Mouse (Mus musculus): Measurements from ENCODE around the gene Caprin2. TPM values are rescaled to one million over a fixed set of nuclear protein-coding genes. Genes with fewer than 3 reads are reported as not detected.
"Not testable (repeated sequence)": the region's sequence is repeated elsewhere in the genome, so short reads cannot be mapped to it uniquely, and the experiment has no call there.

Caprin2 gene
- polyA plus RNA-seq, 1 experiment from 2014 or later: 13.9 TPM

- H3K9ac ChIP-seq (replicated peaks; ENCODE audit: low read length): no peak overlapping the region
- DNase-seq (ENCODE audit: low spot score) (no peak), ATAC-seq (replicated peaks; ENCODE audit: insufficient number of reproducible peaks, low FRiP score, low TSS enrichment, low read depth) (no peak)
- H3K9me3 ChIP-seq (replicated peaks; ENCODE audit: control insufficient read depth, low read length): no peaks in the 10 kb centered on the region
- H3K27ac ChIP-seq (replicated peaks; ENCODE audit: low read depth, low read length): no peak overlapping the region
- WGBS: 69% methylated on average over 3 of the region's 3 CpGs
- H3K4me2 ChIP-seq (ENCODE audit: low read depth, low read length): no peak overlapping the region
- peaks cover 9% of the 10 kb centered on the region for H3K36me3 ChIP-seq (replicated peaks; ENCODE audit: control insufficient read depth, insufficient read depth, low read depth, low read length)
- H3K4me1 ChIP-seq (ENCODE audit: control insufficient read depth, insufficient read depth, low read length): no peaks in the 10 kb centered on the region
- H3K4me3 ChIP-seq (ENCODE audit: low read depth, low read length): no peak overlapping the region
- H3K27me3 ChIP-seq (ENCODE audit: control insufficient read depth, insufficient read depth, low read length): no peaks in the 10 kb centered on the region
These were observed 39.0 kb upstream of the Caprin2 start for GRCm38 (mm10) chr6:148934961-148935590.

- Histone ChIP-seq H3K9ac (replicated peaks; ENCODE audit: low read length) (no peak overlapping the region), H3K4me3 (ENCODE audit: low read depth, low read length) (no peak overlapping the region), H3K4me1 (ENCODE audit: control insufficient read depth, insufficient read depth, low read length) (no peaks in the 10 kb centered on the region), H3K9me3 (replicated peaks; ENCODE audit: control insufficient read depth, low read length) (no peaks in the 10 kb centered on the region), H3K27ac (replicated peaks; ENCODE audit: low read depth, low read length) (no peak overlapping the region), H3K36me3 (replicated peaks; ENCODE audit: control insufficient read depth, insufficient read depth, low read depth, low read length) (peaks cover 12% of the 10 kb centered on the region), H3K4me2 (ENCODE audit: low read depth, low read length) (no peak overlapping the region), H3K27me3 (ENCODE audit: control insufficient read depth, insufficient read depth, low read length) (no peaks in the 10 kb centered on the region)
- 83% methylated on average over 6 of the region's 6 CpGs for WGBS
- DNase-seq (ENCODE audit: low spot score) (peak; percentile 31), ATAC-seq (replicated peaks; ENCODE audit: insufficient number of reproducible peaks, low FRiP score, low TSS enrichment, low read depth) (no peak)
These were observed 35.2 kb upstream of the Caprin2 start for GRCm38 (mm10) chr6:148931281-148931680.

- no peaks in the 10 kb centered on the region for H3K9me3 ChIP-seq (replicated peaks; ENCODE audit: control insufficient read depth, low read length)
- DNase-seq (ENCODE audit: low spot score): no peak
- H3K36me3 ChIP-seq (replicated peaks; ENCODE audit: control insufficient read depth, insufficient read depth, low read depth, low read length): peaks cover 3% of the 10 kb centered on the region
- H3K4me2 ChIP-seq (ENCODE audit: low read depth, low read length): no peak overlapping the region
- H3K9ac ChIP-seq (replicated peaks; ENCODE audit: low read length): no peak overlapping the region
- no peaks in the 10 kb centered on the region for H3K27me3 ChIP-seq (ENCODE audit: control insufficient read depth, insufficient read depth, low read length)
- H3K4me3 ChIP-seq (ENCODE audit: low read depth, low read length): no peak overlapping the region
- H3K4me1 ChIP-seq (ENCODE audit: control insufficient read depth, insufficient read depth, low read length): no peaks in the 10 kb centered on the region
- no peak for ATAC-seq (replicated peaks; ENCODE audit: insufficient number of reproducible peaks, low FRiP score, low TSS enrichment, low read depth)
- H3K27ac ChIP-seq (replicated peaks; ENCODE audit: low read depth, low read length): no peak overlapping the region
These were observed 22.9 kb upstream of the Caprin2 start for GRCm38 (mm10) chr6:148918841-148919398.

GRCm38 (mm10) chr6:148917672-148918071, 21.6 kb upstream of the Caprin2 start:
- H3K9ac ChIP-seq (replicated peaks; ENCODE audit: low read length): no peak overlapping the region
- DNase-seq (ENCODE audit: low spot score): peak; percentile 19
- H3K9me3 ChIP-seq (replicated peaks; ENCODE audit: control insufficient read depth, low read length): no peaks in the 10 kb centered on the region
- H3K36me3 ChIP-seq (replicated peaks; ENCODE audit: control insufficient read depth, insufficient read depth, low read depth, low read length): peaks cover 3% of the 10 kb centered on the region; the same call in 1 of the 2 replicates
- no peak for ATAC-seq (replicated peaks; ENCODE audit: insufficient number of reproducible peaks, low FRiP score, low TSS enrichment, low read depth)
- no peaks in the 10 kb centered on the region for H3K4me1 ChIP-seq (ENCODE audit: control insufficient read depth, insufficient read depth, low read length)
- no peaks in the 10 kb centered on the region for H3K27me3 ChIP-seq (ENCODE audit: control insufficient read depth, insufficient read depth, low read length)
- H3K27ac ChIP-seq (replicated peaks; ENCODE audit: low read depth, low read length): no peak overlapping the region
- H3K4me3 ChIP-seq (ENCODE audit: low read depth, low read length): no peak overlapping the region
- 57% methylated on average over 1 of the region's 1 CpGs for WGBS
- H3K4me2 ChIP-seq (ENCODE audit: low read depth, low read length): no peak overlapping the region

- Histone ChIP-seq H3K9ac (replicated peaks; ENCODE audit: low read length) (no peak overlapping the region), H3K4me3 (ENCODE audit: low read depth, low read length) (no peak overlapping the region), H3K4me1 (ENCODE audit: control insufficient read depth, insufficient read depth, low read length) (no peaks in the 10 kb centered on the region), H3K27ac (replicated peaks; ENCODE audit: low read depth, low read length) (no peak overlapping the region), H3K36me3 (replicated peaks; ENCODE audit: control insufficient read depth, insufficient read depth, low read depth, low read length) (peaks cover 3% of the 10 kb centered on the region; the same call in 1 of the 2 replicates), H3K9me3 (replicated peaks; ENCODE audit: control insufficient read depth, low read length) (no peaks in the 10 kb centered on the region), H3K27me3 (ENCODE audit: control insufficient read depth, insufficient read depth, low read length) (no peaks in the 10 kb centered on the region), H3K4me2 (ENCODE audit: low read depth, low read length) (no peak overlapping the region)
- no peak for ATAC-seq (replicated peaks; ENCODE audit: insufficient number of reproducible peaks, low FRiP score, low TSS enrichment, low read depth)
- peak; percentile 45 for DNase-seq (ENCODE audit: low spot score)
- WGBS: 32% methylated on average over 3 of the region's 3 CpGs
These were observed 20.8 kb upstream of the Caprin2 start for GRCm38 (mm10) chr6:148916817-148917216.

- Histone ChIP-seq H3K4me3 (ENCODE audit: low read depth, low read length) (no peak overlapping the region), H3K9ac (replicated peaks; ENCODE audit: low read length) (no peak overlapping the region), H3K27me3 (ENCODE audit: control insufficient read depth, insufficient read depth, low read length) (no peaks in the 10 kb centered on the region), H3K36me3 (replicated peaks; ENCODE audit: control insufficient read depth, insufficient read depth, low read depth, low read length) (no peaks in the 10 kb centered on the region), H3K4me1 (ENCODE audit: control insufficient read depth, insufficient read depth, low read length) (no peaks in the 10 kb centered on the region), H3K4me2 (ENCODE audit: low read depth, low read length) (no peak overlapping the region), H3K9me3 (replicated peaks; ENCODE audit: control insufficient read depth, low read length) (no peaks in the 10 kb centered on the region), H3K27ac (replicated peaks; ENCODE audit: low read depth, low read length) (no peak overlapping the region)
- DNase-seq (ENCODE audit: low spot score): peak; percentile 81
- no peak for ATAC-seq (replicated peaks; ENCODE audit: insufficient number of reproducible peaks, low FRiP score, low TSS enrichment, low read depth)
- WGBS: 15% methylated on average over 2 of the region's 2 CpGs
These were observed 17.9 kb upstream of the Caprin2 start for GRCm38 (mm10) chr6:148913938-148914337.

GRCm38 (mm10) chr6:148911906-148912305, 15.9 kb upstream of the Caprin2 start:
- 78% methylated on average over 8 of the region's 8 CpGs for WGBS
- H3K4me3 ChIP-seq (ENCODE audit: low read depth, low read length): not testable (repeated sequence)

GRCm38 (mm10) chr6:148906958-148907357, 10.9 kb upstream of the Caprin2 start:
- Histone ChIP-seq H3K4me1 (ENCODE audit: control insufficient read depth, insufficient read depth, low read length) (no peaks in the 10 kb centered on the region), H3K9ac (replicated peaks; ENCODE audit: low read length) (no peak overlapping the region), H3K4me3 (ENCODE audit: low read depth, low read length) (no peak overlapping the region), H3K27me3 (ENCODE audit: control insufficient read depth, insufficient read depth, low read length) (no peaks in the 10 kb centered on the region), H3K27ac (replicated peaks; ENCODE audit: low read depth, low read length) (no peak overlapping the region), H3K36me3 (replicated peaks; ENCODE audit: control insufficient read depth, insufficient read depth, low read depth, low read length) (no peaks in the 10 kb centered on the region), H3K9me3 (replicated peaks; ENCODE audit: control insufficient read depth, low read length) (no peaks in the 10 kb centered on the region), H3K4me2 (ENCODE audit: low read depth, low read length) (no peak overlapping the region)
- 92% methylated on average over 9 of the region's 9 CpGs for WGBS
- ATAC-seq (replicated peaks; ENCODE audit: insufficient number of reproducible peaks, low FRiP score, low TSS enrichment, low read depth): no peak
- no peak for DNase-seq (ENCODE audit: low spot score)

More at GRCm38 (mm10) chr6:148911906-148912305, 15.9 kb upstream of the Caprin2 start:
- not testable (repeated sequence) for DNase-seq (ENCODE audit: low spot score); H3K36me3 ChIP-seq (replicated peaks; ENCODE audit: control insufficient read depth, insufficient read depth, low read depth, low read length); H3K27ac ChIP-seq (replicated peaks; ENCODE audit: low read depth, low read length); H3K4me2 ChIP-seq (ENCODE audit: low read depth, low read length); H3K27me3 ChIP-seq (ENCODE audit: control insufficient read depth, insufficient read depth, low read length); H3K9ac ChIP-seq (replicated peaks; ENCODE audit: low read length); H3K4me1 ChIP-seq (ENCODE audit: control insufficient read depth, insufficient read depth, low read length); H3K9me3 ChIP-seq (replicated peaks; ENCODE audit: control insufficient read depth, low read length); ATAC-seq (replicated peaks; ENCODE audit: insufficient number of reproducible peaks, low FRiP score, low TSS enrichment, low read depth)
